Mouse (Mus musculus): ENCODE data around the gene Mfsd2a.

- no peak for TF ChIP-seq CTCF (IDR thresholded peaks at IDR 0.05; ENCODE audit: low read depth)
- TF ChIP-seq EP300 (IDR thresholded peaks at IDR 0.05; ENCODE audit: low read depth): no peak
These were observed 26.4 kb upstream of the Mfsd2a start for GRCm38 (mm10) chr4:122987421-122987820.

All from heart, postnatal 0 days (tissue).